Mouse (Mus musculus): Measurements from ENCODE around the gene Smyd1. TPM values are rescaled to one million over a fixed set of nuclear protein-coding genes. Genes with fewer than 3 reads are reported as not detected.

Smyd1 gene
- polyA plus RNA-seq (2021; fragmentation: Nextera tagmentation) = 1.8 and 2.2 TPM in 2 replicates
- long read RNA-seq, experiment 1, partial matches to known transcripts = 6 of 6 reads
- long read RNA-seq, experiment 1, other reads (novel, unspliced or antisense) = 0 of 6 reads
- long read RNA-seq, experiment 2, partial matches to known transcripts = 0 of 1 reads
- long read RNA-seq, experiment 2, other reads (novel, unspliced or antisense) = 1 of 1 reads

GRCm38 (mm10) chr6:71321826-71322283 lies at the start of gene Smyd1:
Smyd1 (minus strand) TSS chr6:71322233.

DNA sequence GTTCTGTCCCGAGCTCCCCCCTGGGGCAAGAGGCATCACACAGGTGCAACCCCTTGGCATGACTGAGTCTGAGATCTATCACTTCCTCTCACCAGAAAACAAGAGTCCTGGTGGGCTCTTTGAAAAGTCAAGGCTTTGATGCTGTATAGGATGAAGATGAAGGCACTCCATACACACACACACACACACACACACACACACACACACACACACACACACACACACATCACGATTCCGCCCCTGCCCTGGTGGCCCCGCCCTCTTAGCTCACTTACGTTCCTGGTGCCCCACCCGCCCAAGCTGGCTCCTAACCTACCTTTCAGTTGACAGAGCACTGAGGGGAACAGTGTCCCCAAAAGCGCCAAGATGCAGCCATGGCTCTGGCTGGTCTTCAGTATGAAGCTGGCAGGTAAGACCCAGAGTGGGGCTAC lies 473 bp upstream of the Smyd1 start, which contains the start of gene Cd8b1:
Gene Cd8b1 (plus strand): TSS at position 298 of the 431 bp plus-strand sequence.

DNA sequence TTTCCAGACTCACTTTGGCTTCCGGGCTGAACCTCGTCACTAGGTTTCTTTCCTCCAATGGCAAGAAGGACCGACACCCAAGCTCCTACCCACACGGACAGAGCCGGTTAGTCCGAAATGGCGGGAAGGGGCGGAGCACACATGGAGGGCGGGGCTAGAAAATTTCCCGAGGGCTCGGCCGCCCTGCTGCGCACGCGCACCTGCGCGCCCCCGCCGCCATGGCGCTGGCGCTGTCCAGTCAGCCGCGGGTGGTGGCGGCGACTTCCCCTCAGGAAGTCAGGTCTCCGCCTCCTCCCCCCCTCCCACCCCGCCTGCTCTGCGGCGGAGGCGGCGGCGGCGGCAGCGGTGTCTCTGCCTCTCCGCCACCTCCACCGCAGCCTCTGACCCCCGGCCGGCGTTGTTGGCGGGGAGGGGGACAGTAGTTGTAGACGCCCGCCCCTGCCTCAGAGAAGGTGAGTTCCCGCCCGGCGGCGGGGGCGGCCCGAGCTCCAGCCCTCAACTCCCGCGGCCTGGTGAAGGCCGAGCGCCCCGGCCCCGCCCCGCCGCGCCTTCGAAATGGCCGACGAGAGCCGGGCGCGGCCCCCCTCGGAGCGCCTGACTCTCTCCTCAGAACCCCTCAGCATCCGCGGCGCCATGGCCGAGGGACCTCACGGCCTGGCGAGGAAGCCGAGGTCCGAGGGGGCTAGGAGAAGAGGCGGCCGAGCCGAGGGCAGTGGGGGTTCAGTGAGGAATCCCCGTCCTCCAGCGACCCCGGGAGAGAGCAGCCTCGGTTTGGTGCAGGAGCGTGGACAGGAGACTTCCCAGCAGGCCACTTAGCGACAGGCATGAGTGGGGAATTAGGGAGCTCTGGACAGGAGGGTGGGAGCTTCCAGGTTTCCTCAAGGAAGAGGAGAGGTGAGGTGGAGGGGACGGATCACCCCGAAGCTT lies 50.4 kb downstream of the Smyd1 start, which contains the start of gene Krcc1:
Gene Krcc1 (plus strand): TSS at position 289 of the 927 bp plus-strand sequence.

DNA sequence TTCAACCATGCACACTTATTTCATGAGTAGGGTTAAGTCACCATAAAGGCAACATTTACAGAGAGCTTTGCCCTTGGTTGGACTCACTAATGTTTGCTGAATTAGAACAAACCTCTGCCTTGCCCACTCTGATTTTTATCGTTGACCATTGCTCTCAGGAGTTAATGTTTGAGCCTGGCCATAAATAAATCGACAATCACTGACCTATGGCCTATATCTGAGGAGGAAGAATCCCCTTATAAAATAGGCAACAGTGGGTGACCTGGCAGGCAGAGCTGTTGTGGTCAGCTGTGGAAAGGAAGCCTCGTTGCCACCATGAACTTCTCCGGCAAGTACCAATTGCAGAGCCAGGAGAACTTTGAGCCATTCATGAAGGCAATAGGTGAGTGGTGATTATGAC lies 122.4 kb downstream of the Smyd1 start, which contains the start of gene Fabp1:
Gene Fabp1 (plus strand): TSS at position 216 of the 400 bp plus-strand sequence.

Other genes starting within 250 kb of the Smyd1 start
- 2.5 and 3.0 TPM in 2 replicates for gene Thnsl2, start 177.8 kb downstream of the Smyd1 start, polyA plus RNA-seq (2021; fragmentation: Nextera tagmentation)
- gene Fabp1, start 122.4 kb downstream of the Smyd1 start, polyA plus RNA-seq (2021; fragmentation: Nextera tagmentation) = not detected in 2 replicates
- 17.6 and 23.8 TPM in 2 replicates for gene Krcc1, start 50.6 kb downstream of the Smyd1 start, polyA plus RNA-seq (2021; fragmentation: Nextera tagmentation)
- gene Cd8b1, start 555 bp upstream of the Smyd1 start, polyA plus RNA-seq (2021; fragmentation: Nextera tagmentation) = not detected in 2 replicates
- 0.04 TPM in 1 of 2 replicates, not detected in the other for gene Cd8a, start 51.2 kb upstream of the Smyd1 start, polyA plus RNA-seq (2021; fragmentation: Nextera tagmentation)
- 7.7 and 9.8 TPM in 2 replicates for gene Rmnd5a, start 118.4 kb upstream of the Smyd1 start, polyA plus RNA-seq (2021; fragmentation: Nextera tagmentation)
- gene Rnf103, start 171.7 kb upstream of the Smyd1 start, polyA plus RNA-seq (2021; fragmentation: Nextera tagmentation) = 7.3 and 25.7 TPM in 2 replicates
- gene Chmp3, start 221.6 kb upstream of the Smyd1 start, polyA plus RNA-seq (2021; fragmentation: Nextera tagmentation) = 103 and 112 TPM in 2 replicates